In genomic region chr5:120664888-120665287, GRCm38 (mm10) we compare ENCODE assay signal across 32 mouse cellular contexts. TPM values are rescaled to one million over a fixed set of nuclear protein-coding genes. Genes with fewer than 3 reads are reported as not detected.
DNase-seq lines count a peak whose midpoint lies in the region; ATAC-seq and TF ChIP-seq lines count a peak whose summit lies in the region.
"Had no signal": no experiment of that assay in that cellular context is flagged by ENCODE, and none has a peak within 500 bp of the region (broad histone marks: within the 10 kb centered on the region; RNA-seq: fewer than 3 reads in every experiment).

No protein-coding gene starts in this region.

- no peaks in the 10 kb centered on the region for H3K4me1 ChIP-seq in forebrain, postnatal 0 days (ENCODE audit: insufficient read depth)
- H3K4me1 ChIP-seq in forebrain, embryonic 16.5 days (replicated peaks; ENCODE audit: control insufficient read depth, insufficient read depth, low read length): 0 out of 2 replicates have a peak, but pooled peaks cover 3% of the 10 kb centered on the region
- no peaks in the 10 kb centered on the region for H3K4me1 ChIP-seq in liver, adult 2 months (ENCODE audit: control insufficient read depth, insufficient read depth, low read length)
- no peaks in the 10 kb centered on the region for H3K4me1 ChIP-seq in liver, embryonic 11.5 days (replicated peaks; ENCODE audit: control insufficient read depth, insufficient read depth, low read length)
- 0 out of 2 replicates have a peak, but pooled peaks cover 5% of the 10 kb centered on the region for H3K4me1 ChIP-seq in thymus, adult 2 months (replicated peaks; ENCODE audit: control insufficient read depth, insufficient read depth, low read length)
- no peaks in the 10 kb centered on the region for H3K4me1 ChIP-seq in midbrain, embryonic 14.5 days (ENCODE audit: control insufficient read depth, insufficient read depth, low read length)
- H3K4me1 ChIP-seq in intestine, embryonic 16.5 days (ENCODE audit: control insufficient read depth, insufficient read depth, low read length): no peaks in the 10 kb centered on the region
- H3K4me1 ChIP-seq: embryonic facial prominence, embryonic 12.5 days; heart, embryonic 13.5 days; hindbrain, embryonic 13.5 days; limb, embryonic 12.5 days; neural tube, embryonic 12.5 days had no signal

- no peaks in the 10 kb centered on the region for H3K36me3 ChIP-seq in forebrain, postnatal 0 days (ENCODE audit: insufficient read depth)
- no peaks in the 10 kb centered on the region for H3K36me3 ChIP-seq in forebrain, embryonic 16.5 days (ENCODE audit: control insufficient read depth, insufficient read depth)
- H3K36me3 ChIP-seq in liver, adult 2 months (ENCODE audit: control insufficient read depth, insufficient read depth, low read length): no peaks in the 10 kb centered on the region
- H3K36me3 ChIP-seq in liver, embryonic 11.5 days (ENCODE audit: control insufficient read depth, insufficient read depth, low read length): no peaks in the 10 kb centered on the region
- H3K36me3 ChIP-seq in thymus, adult 2 months (ENCODE audit: control insufficient read depth, insufficient read depth, low read length): no peaks in the 10 kb centered on the region
- H3K36me3 ChIP-seq in midbrain, embryonic 14.5 days (ENCODE audit: control insufficient read depth, insufficient read depth, low read length): no peaks in the 10 kb centered on the region
- H3K36me3 ChIP-seq in intestine, embryonic 16.5 days (ENCODE audit: control insufficient read depth, insufficient read depth, low read length): no peaks in the 10 kb centered on the region
- H3K36me3 ChIP-seq: embryonic facial prominence, embryonic 12.5 days; heart, embryonic 13.5 days; hindbrain, embryonic 13.5 days; kidney, embryonic 15.5 days; limb, embryonic 12.5 days; midbrain, embryonic 10.5 days; neural tube, embryonic 12.5 days had no signal

- no peak overlapping the region for H3K4me3 ChIP-seq in forebrain, postnatal 0 days (ENCODE audit: low read depth, low read length)
- H3K4me3 ChIP-seq in forebrain, embryonic 16.5 days (replicated peaks; ENCODE audit: low read length): no peak overlapping the region
- H3K4me3 ChIP-seq in liver, adult 2 months (ENCODE audit: insufficient read depth, low read depth, low read length): no peak overlapping the region
- H3K4me3 ChIP-seq in liver, embryonic 11.5 days (ENCODE audit: low read depth, low read length): no peak overlapping the region
- no peak overlapping the region for H3K4me3 ChIP-seq in thymus, adult 2 months (ENCODE audit: control insufficient read depth, insufficient read depth, low read length)
- no peak overlapping the region for H3K4me3 ChIP-seq in midbrain, embryonic 14.5 days (replicated peaks; ENCODE audit: low read depth, low read length)
- H3K4me3 ChIP-seq in intestine, embryonic 16.5 days (ENCODE audit: low read length): no peak overlapping the region
- H3K4me3 ChIP-seq: embryonic facial prominence, embryonic 12.5 days; heart, adult 2 months; heart, embryonic 13.5 days; hindbrain, embryonic 13.5 days; kidney, embryonic 15.5 days; limb, embryonic 12.5 days; midbrain, embryonic 10.5 days; neural tube, embryonic 12.5 days had no signal

- WGBS in forebrain, postnatal 0 days: 66% methylated on average over 2 of the region's 2 CpGs
- 52% methylated on average over 2 of the region's 2 CpGs for WGBS in forebrain, embryonic 16.5 days
- WGBS in liver, adult 2 months: 44% methylated on average over 2 of the region's 2 CpGs
- whole genome bisulfite sequencing in liver, embryonic 11.5 days: 48% methylated on average over 2 of the region's 2 CpGs
- WGBS in thymus, adult 2 months: 78% methylated on average over 2 of the region's 2 CpGs
- WGBS in midbrain, embryonic 14.5 days: 47% methylated on average over 2 of the region's 2 CpGs
- WGBS in intestine, embryonic 16.5 days: 57% methylated on average over 2 of the region's 2 CpGs

- no peak for ATAC-seq in forebrain, postnatal 0 days
- no peak for ATAC-seq in forebrain, embryonic 16.5 days
- ATAC-seq in liver, embryonic 11.5 days (replicated peaks; ENCODE audit: low FRiP score): no peak
- ATAC-seq in midbrain, embryonic 14.5 days (ENCODE audit: low FRiP score, low TSS enrichment): no peak
- ATAC-seq in intestine, embryonic 16.5 days: no peak
- ATAC-seq: lung, postnatal 0 days had no signal

- no peak overlapping the region for H3K9ac ChIP-seq in forebrain, postnatal 0 days
- H3K9ac ChIP-seq in forebrain, embryonic 16.5 days (replicated peaks; ENCODE audit: low read depth, low read length): no peak overlapping the region
- H3K9ac ChIP-seq in liver, adult 2 months (ENCODE audit: low read depth, low read length): no peak overlapping the region
- H3K9ac ChIP-seq in liver, embryonic 11.5 days (ENCODE audit: low read depth, low read length): no peak overlapping the region
- H3K9ac ChIP-seq in midbrain, embryonic 14.5 days (replicated peaks; ENCODE audit: low read length): no peak overlapping the region
- no peak overlapping the region for H3K9ac ChIP-seq in intestine, embryonic 16.5 days (ENCODE audit: low read depth, low read length)
- H3K9ac ChIP-seq: embryonic facial prominence, embryonic 12.5 days; heart, embryonic 13.5 days; hindbrain, embryonic 13.5 days; kidney, embryonic 15.5 days; limb, embryonic 12.5 days; neural tube, embryonic 12.5 days had no signal

- no peak overlapping the region for H3K4me2 ChIP-seq in forebrain, postnatal 0 days (ENCODE audit: low read depth)
- no peak overlapping the region for H3K4me2 ChIP-seq in forebrain, embryonic 16.5 days (ENCODE audit: low read length)
- no peak overlapping the region for H3K4me2 ChIP-seq in liver, embryonic 11.5 days
- H3K4me2 ChIP-seq in midbrain, embryonic 14.5 days (ENCODE audit: low read length): no peak overlapping the region
- no peak overlapping the region for H3K4me2 ChIP-seq in intestine, embryonic 16.5 days (ENCODE audit: low read depth, low read length)
- H3K4me2 ChIP-seq: embryonic facial prominence, embryonic 12.5 days; heart, embryonic 13.5 days; hindbrain, embryonic 13.5 days; kidney, embryonic 15.5 days; limb, embryonic 12.5 days; neural tube, embryonic 12.5 days had no signal

- no peaks in the 10 kb centered on the region for H3K9me3 ChIP-seq in forebrain, postnatal 0 days (ENCODE audit: low read length)
- H3K9me3 ChIP-seq in forebrain, embryonic 16.5 days (ENCODE audit: control insufficient read depth, low read length): no peaks in the 10 kb centered on the region
- no peaks in the 10 kb centered on the region for H3K9me3 ChIP-seq in liver, embryonic 11.5 days (ENCODE audit: control insufficient read depth, low read length)
- H3K9me3 ChIP-seq in midbrain, embryonic 14.5 days (ENCODE audit: control insufficient read depth, low read length): no peaks in the 10 kb centered on the region
- no peaks in the 10 kb centered on the region for H3K9me3 ChIP-seq in intestine, embryonic 16.5 days (ENCODE audit: control insufficient read depth, low read length)
- H3K9me3 ChIP-seq: embryonic facial prominence, embryonic 12.5 days; heart, embryonic 13.5 days; hindbrain, embryonic 13.5 days; kidney, embryonic 15.5 days; limb, embryonic 12.5 days; midbrain, embryonic 10.5 days; neural tube, embryonic 12.5 days had no signal

- DNase-seq in forebrain, postnatal 0 days: no peak
- no peak for DNase-seq in liver, adult 2 months (ENCODE audit: extremely low read depth, low read depth, low spot score)
- DNase-seq in liver, embryonic 11.5 days (ENCODE audit: low spot score): no peak
- DNase-seq in thymus, postnatal 4 days: peak; percentile 60
- no peak for DNase-seq in thymus, adult 2 months
- no peak for DNase-seq in midbrain, embryonic 14.5 days
- DNase-seq: adrenal gland, postnatal 10 days; cerebellum, adult 18-20 months; cerebellum, postnatal 14 days; gastrocnemius, postnatal 36 days; heart, adult 2 months had no signal

- H3K27me3 ChIP-seq in forebrain, postnatal 0 days (ENCODE audit: insufficient read depth, low read length): no peaks in the 10 kb centered on the region
- no peaks in the 10 kb centered on the region for H3K27me3 ChIP-seq in forebrain, embryonic 16.5 days (replicated peaks; ENCODE audit: control insufficient read depth, insufficient read depth, low read length)
- no peaks in the 10 kb centered on the region; the same call in 1 of the 2 replicates for H3K27me3 ChIP-seq in liver, adult 2 months (ENCODE audit: control insufficient read depth, insufficient read depth, low read length)
- peaks cover 22% of the 10 kb centered on the region for H3K27me3 ChIP-seq in liver, embryonic 11.5 days (replicated peaks; ENCODE audit: control insufficient read depth, insufficient read depth, low read length)
- H3K27me3 ChIP-seq in thymus, adult 2 months (ENCODE audit: control insufficient read depth, insufficient read depth, low read length): no peaks in the 10 kb centered on the region
- H3K27me3 ChIP-seq in midbrain, embryonic 14.5 days (ENCODE audit: control insufficient read depth, insufficient read depth, low read length): no peaks in the 10 kb centered on the region
- H3K27me3 ChIP-seq in intestine, embryonic 16.5 days (replicated peaks; ENCODE audit: control insufficient read depth, insufficient read depth, low read length): no peaks in the 10 kb centered on the region; the same call in 1 of the 2 replicates

- TF ChIP-seq CTCF in forebrain, postnatal 0 days (IDR thresholded peaks at IDR 0.05; ENCODE audit: low read depth): peak; percentile 23; the same call in 1 of the 2 replicates
- peak; percentile 10; the same call in 1 of the 2 replicates for TF ChIP-seq CTCF in liver, adult 2 months (IDR thresholded peaks at IDR 0.05; ENCODE audit: low read depth, low read length)
- no peak for TF ChIP-seq CTCF in thymus, adult 2 months (IDR thresholded peaks at IDR 0.05; ENCODE audit: borderline replicate concordance, control insufficient read depth, extremely low read depth, insufficient read depth, low read length, poor library complexity)

- H3K79me2 ChIP-seq in liver, adult 2 months (ENCODE audit: control insufficient read depth, insufficient read depth, low read length): no peaks in the 10 kb centered on the region

- no peak for TF ChIP-seq POLR2A in liver, adult 2 months (IDR thresholded peaks at IDR 0.05; ENCODE audit: extremely low read depth, insufficient read depth, low read length)
- TF ChIP-seq POLR2A in thymus, adult 2 months (IDR thresholded peaks at IDR 0.05; ENCODE audit: control insufficient read depth, extremely low read depth, insufficient read depth, low read length, poor library complexity): no peak

- H3K27ac ChIP-seq in forebrain, postnatal 0 days (ENCODE audit: low read depth, low read length): no peak overlapping the region
- no peak overlapping the region for H3K27ac ChIP-seq in forebrain, embryonic 16.5 days (ENCODE audit: low read length)
- H3K27ac ChIP-seq in liver, adult 2 months (replicated peaks; ENCODE audit: insufficient read depth, low read depth, low read length): no peak overlapping the region
- no peak overlapping the region for H3K27ac ChIP-seq in liver, embryonic 11.5 days (ENCODE audit: low read depth, low read length)
- H3K27ac ChIP-seq in thymus, adult 2 months (ENCODE audit: control insufficient read depth, insufficient read depth, low read length): no peak overlapping the region
- H3K27ac ChIP-seq in midbrain, embryonic 14.5 days (replicated peaks; ENCODE audit: low read depth, low read length): no peak overlapping the region
- H3K27ac ChIP-seq in intestine, embryonic 16.5 days (ENCODE audit: low read length): no peak overlapping the region
- H3K27ac ChIP-seq: embryonic facial prominence, embryonic 12.5 days; heart, adult 2 months; heart, embryonic 13.5 days; hindbrain, embryonic 13.5 days; kidney, embryonic 15.5 days; limb, embryonic 12.5 days; macrophage; midbrain, embryonic 10.5 days; neural tube, embryonic 12.5 days had no signal

RNA-seq across cellular contexts. Expression of gene Rasal1, which starts 16.3 kb away (rescaled TPM):
- total RNA-seq in forebrain, postnatal 0 days (2014; rRNA removed): 25.9 and 36.8 TPM in 2 replicates
- 14.0 and 20.0 TPM in 2 replicates for polyA plus RNA-seq in forebrain, postnatal 0 days (2015; fragmentation: Nextera tagmentation; extraction: Ambion mirVana)
- polyA plus RNA-seq in forebrain, embryonic 16.5 days (2015; fragmentation: Nextera tagmentation; extraction: Ambion mirVana): 5.3 and 6.3 TPM in 2 replicates
- 0.09 and 0.54 TPM in 2 replicates for total RNA-seq in liver, adult 2 months (2014; rRNA removed)
- 0.10 and 0.95 TPM in 2 replicates for polyA plus RNA-seq in liver, adult 2 months (2012; rRNA removed)
- polyA plus RNA-seq in liver, embryonic 11.5 days (2014; fragmentation: Nextera tagmentation; extraction: Ambion mirVana): 0.25 and 0.32 TPM in 2 replicates
- 27.7 and 28.0 TPM in 2 replicates for polyA plus RNA-seq in thymus, adult 2 months (2012; rRNA removed)
- 0.84 and 1.3 TPM in 2 replicates for polyA plus RNA-seq in midbrain, embryonic 14.5 days (2014; fragmentation: Nextera tagmentation; extraction: Ambion mirVana)
- polyA plus RNA-seq in intestine, embryonic 16.5 days (2015; fragmentation: Nextera tagmentation; extraction: Ambion mirVana): 1.8 and 1.9 TPM in 2 replicates
- total RNA-seq: gastrocnemius, adult 18-20 months; gastrocnemius, postnatal 36 days; heart, adult 2 months; heart, postnatal 25 days had no signal
- polyA plus RNA-seq: forebrain, embryonic 11.5 days; lung, postnatal 0 days; macrophage had no signal

RNA-seq across cellular contexts. Expression of gene Cfap73, which starts 30.9 kb away (rescaled TPM):
- total RNA-seq in forebrain, postnatal 0 days (2014; rRNA removed): 1.9 and 2.1 TPM in 2 replicates
- 0.68 and 1.2 TPM in 2 replicates for polyA plus RNA-seq in forebrain, postnatal 0 days (2015; fragmentation: Nextera tagmentation; extraction: Ambion mirVana)
- 0.39 and 0.46 TPM in 2 replicates for polyA plus RNA-seq in forebrain, embryonic 16.5 days (2015; fragmentation: Nextera tagmentation; extraction: Ambion mirVana)
- not detected in 2 replicates for total RNA-seq in liver, adult 2 months (2014; rRNA removed)
- polyA plus RNA-seq in liver, adult 2 months (2012; rRNA removed): not detected in 2 replicates
- not detected in 2 replicates for polyA plus RNA-seq in liver, embryonic 11.5 days (2014; fragmentation: Nextera tagmentation; extraction: Ambion mirVana)
- 0.15 and 0.33 TPM in 2 replicates for polyA plus RNA-seq in thymus, adult 2 months (2012; rRNA removed)
- polyA plus RNA-seq in midbrain, embryonic 14.5 days (2014; fragmentation: Nextera tagmentation; extraction: Ambion mirVana): 0.32 TPM in 1 of 2 replicates, not detected in the other
- polyA plus RNA-seq in intestine, embryonic 16.5 days (2015; fragmentation: Nextera tagmentation; extraction: Ambion mirVana): 0.24 TPM in 1 of 2 replicates, not detected in the other
- total RNA-seq: gastrocnemius, adult 18-20 months; gastrocnemius, postnatal 36 days; heart, adult 2 months; heart, postnatal 25 days; left cerebral cortex, postnatal 14 days; monocyte, adult 5-6 weeks had no signal
- polyA plus RNA-seq: embryonic facial prominence, embryonic 12.5 days; forebrain, embryonic 11.5 days; heart, embryonic 13.5 days; intestine, embryonic 14.5 days; kidney, embryonic 15.5 days; large intestine, adult 2 months; limb, embryonic 12.5 days; liver, embryonic 16.5 days; macrophage; midbrain, embryonic 10.5 days; neural tube, embryonic 12.5 days; spleen, adult 2 months; stomach, embryonic 14.5 days had no signal

RNA-seq across cellular contexts. Expression of gene Dtx1, which starts 46.8 kb away (rescaled TPM):
- 154 and 193 TPM in 2 replicates for total RNA-seq in forebrain, postnatal 0 days (2014; rRNA removed)
- 59.4 and 65.2 TPM in 2 replicates for polyA plus RNA-seq in forebrain, postnatal 0 days (2015; fragmentation: Nextera tagmentation; extraction: Ambion mirVana)
- polyA plus RNA-seq in forebrain, embryonic 16.5 days (2015; fragmentation: Nextera tagmentation; extraction: Ambion mirVana): 43.4 and 44.1 TPM in 2 replicates
- 0.65 and 1.4 TPM in 2 replicates for total RNA-seq in liver, adult 2 months (2014; rRNA removed)
- polyA plus RNA-seq in liver, adult 2 months (2012; rRNA removed): 0.75 and 1.3 TPM in 2 replicates
- 0.23 and 1.1 TPM in 2 replicates for polyA plus RNA-seq in liver, embryonic 11.5 days (2014; fragmentation: Nextera tagmentation; extraction: Ambion mirVana)
- polyA plus RNA-seq in thymus, adult 2 months (2012; rRNA removed): 60.6 and 66.6 TPM in 2 replicates
- polyA plus RNA-seq in midbrain, embryonic 14.5 days (2014; fragmentation: Nextera tagmentation; extraction: Ambion mirVana): 50.0 and 61.4 TPM in 2 replicates
- polyA plus RNA-seq in intestine, embryonic 16.5 days (2015; fragmentation: Nextera tagmentation; extraction: Ambion mirVana): 2.2 and 3.0 TPM in 2 replicates
- polyA plus RNA-seq: liver, embryonic 16.5 days had no signal

RNA-seq across cellular contexts. Expression of gene Ddx54, which starts 52.3 kb away (rescaled TPM):
- 43.9 and 46.0 TPM in 2 replicates for total RNA-seq in forebrain, postnatal 0 days (2014; rRNA removed)
- polyA plus RNA-seq in forebrain, postnatal 0 days (2015; fragmentation: Nextera tagmentation; extraction: Ambion mirVana): 35.5 and 40.0 TPM in 2 replicates
- polyA plus RNA-seq in forebrain, embryonic 16.5 days (2015; fragmentation: Nextera tagmentation; extraction: Ambion mirVana): 49.2 and 49.3 TPM in 2 replicates
- 15.2 and 19.8 TPM in 2 replicates for total RNA-seq in liver, adult 2 months (2014; rRNA removed)
- 24.2 and 24.6 TPM in 2 replicates for polyA plus RNA-seq in liver, adult 2 months (2012; rRNA removed)
- polyA plus RNA-seq in liver, embryonic 11.5 days (2014; fragmentation: Nextera tagmentation; extraction: Ambion mirVana): 46.7 and 47.0 TPM in 2 replicates
- 429 and 448 TPM in 2 replicates for polyA plus RNA-seq in thymus, adult 2 months (2012; rRNA removed)
- polyA plus RNA-seq in midbrain, embryonic 14.5 days (2014; fragmentation: Nextera tagmentation; extraction: Ambion mirVana): 29.4 and 31.9 TPM in 2 replicates
- 50.8 and 51.4 TPM in 2 replicates for polyA plus RNA-seq in intestine, embryonic 16.5 days (2015; fragmentation: Nextera tagmentation; extraction: Ambion mirVana)

RNA-seq across cellular contexts. Expression of gene Rita1, which starts 52.5 kb away (rescaled TPM):
- total RNA-seq in forebrain, postnatal 0 days (2014; rRNA removed): 24.1 and 36.5 TPM in 2 replicates
- polyA plus RNA-seq in forebrain, postnatal 0 days (2015; fragmentation: Nextera tagmentation; extraction: Ambion mirVana): 28.6 and 31.8 TPM in 2 replicates
- polyA plus RNA-seq in forebrain, embryonic 16.5 days (2015; fragmentation: Nextera tagmentation; extraction: Ambion mirVana): 21.2 and 26.9 TPM in 2 replicates
- 4.4 and 5.9 TPM in 2 replicates for total RNA-seq in liver, adult 2 months (2014; rRNA removed)
- 9.1 and 10.5 TPM in 2 replicates for polyA plus RNA-seq in liver, adult 2 months (2012; rRNA removed)
- polyA plus RNA-seq in liver, embryonic 11.5 days (2014; fragmentation: Nextera tagmentation; extraction: Ambion mirVana): 9.0 and 13.1 TPM in 2 replicates
- 18.8 and 20.6 TPM in 2 replicates for polyA plus RNA-seq in thymus, adult 2 months (2012; rRNA removed)
- 20.6 and 25.5 TPM in 2 replicates for polyA plus RNA-seq in midbrain, embryonic 14.5 days (2014; fragmentation: Nextera tagmentation; extraction: Ambion mirVana)
- 12.7 and 12.8 TPM in 2 replicates for polyA plus RNA-seq in intestine, embryonic 16.5 days (2015; fragmentation: Nextera tagmentation; extraction: Ambion mirVana)

Comparison
In these comparisons a context has a peak if more than half of its experiments do, and no peak if none do; other contexts are left out.
1. RNA of gene Dtx1, which starts 46.8 kb away (polyA plus RNA-seq): 60.6 to 66.6 TPM in thymus, adult 2 months, 59.4 to 65.2 TPM in forebrain, postnatal 0 days, 50.0 to 61.4 TPM in midbrain, embryonic 14.5 days and 43.4 to 44.1 TPM in forebrain, embryonic 16.5 days; 2.2 to 3.0 TPM in intestine, embryonic 16.5 days, 0.75 to 1.3 TPM in liver, adult 2 months and 0.23 to 1.1 TPM in liver, embryonic 11.5 days; every median in the first group is over 10 times any median in the second.